Mouse (Mus musculus) regulatory T cell (primary cell): ENCODE data around the gene Scaf1.

Experiments used
- in situ Hi-C: fragments of 300-600 bp; cut with MboI, MseI; formaldehyde crosslinking; loops from one replicate; pipeline ENCODE4 v1.15.1; 2025; ENCODE audit warnings: high pct_unique_total_duplicates

Gene Scaf1

DNA sequence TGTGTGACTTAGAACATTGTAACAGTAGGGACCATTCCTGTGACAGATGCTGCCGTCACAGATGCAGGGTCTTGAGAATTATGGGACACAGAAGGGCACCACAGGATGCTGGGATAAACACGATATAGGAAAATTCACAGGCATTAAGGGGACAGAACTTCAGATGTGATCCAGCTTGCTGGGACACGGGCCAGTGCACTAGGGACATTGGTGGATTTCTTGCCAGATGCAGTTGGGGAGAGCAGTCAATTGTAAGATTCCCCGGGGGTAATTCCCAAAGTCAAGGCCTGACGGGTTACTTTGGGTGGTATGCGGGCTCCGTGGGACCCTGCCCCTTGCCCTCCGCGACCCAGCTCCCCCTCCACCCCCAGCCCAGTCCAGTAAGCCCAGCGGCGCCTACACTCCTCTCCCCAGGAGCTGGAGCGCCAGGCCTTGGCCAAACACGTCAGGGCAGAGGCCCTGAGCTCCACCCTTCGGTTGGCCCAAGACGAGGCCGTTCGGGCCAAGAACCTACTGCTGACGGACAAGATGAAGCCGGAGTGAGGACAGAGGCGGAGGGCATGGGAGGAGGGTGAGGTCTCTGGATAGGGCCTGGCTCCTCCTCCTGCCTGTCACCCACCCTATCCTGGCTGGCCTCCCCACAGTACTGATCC lies 58.9 kb downstream of the Scaf1 start:
- in situ Hi-C loops = loop anchor here (25.0 kb wide), 1 partner anchor 1880 kb away; the partner anchor contains the start of gene Ldha

DNA sequence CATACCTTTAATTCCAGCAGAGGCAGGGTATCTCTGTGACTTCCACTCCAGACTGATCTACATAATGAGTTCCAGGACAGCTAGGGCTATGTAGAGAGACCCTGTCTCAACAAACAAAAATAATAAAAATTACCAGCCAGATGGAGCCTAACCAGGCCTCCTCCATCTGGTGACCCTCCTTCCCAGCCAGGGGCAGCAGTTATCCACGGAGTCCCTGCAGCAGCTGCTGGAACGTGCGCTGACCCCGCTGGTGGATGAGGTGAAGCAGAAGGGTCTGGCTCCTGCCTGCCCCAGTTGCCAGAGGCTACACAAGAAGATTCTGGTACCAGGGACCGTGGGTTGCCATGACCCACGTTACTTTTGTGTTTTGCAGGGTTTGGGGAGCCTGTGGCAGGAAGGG lies 59.9 kb downstream of the Scaf1 start:
- in situ Hi-C loops = loop anchor here (25.0 kb wide), 1 partner anchor 1881 kb away; the partner anchor contains the start of gene Ldha

DNA sequence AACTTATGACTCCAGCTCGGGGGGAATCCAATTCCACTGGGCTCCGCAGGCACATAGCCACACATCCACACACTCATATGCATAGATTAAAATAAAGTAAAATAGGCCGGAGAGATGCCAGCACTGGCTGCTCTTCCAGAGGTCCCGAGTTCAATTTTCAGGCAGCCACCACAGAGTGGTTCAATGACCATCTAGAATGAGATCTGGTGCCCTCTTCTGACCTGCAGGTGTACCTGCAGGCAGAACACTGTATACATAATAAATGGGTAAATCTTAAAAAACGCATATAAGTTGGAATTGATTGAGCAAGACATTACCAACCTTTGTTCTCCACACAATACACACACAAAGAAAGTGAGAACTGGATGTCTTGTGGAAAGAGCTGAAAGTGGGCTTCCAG lies 60.5 kb downstream of the Scaf1 start:
- in situ Hi-C loops = loop anchor here (25.0 kb wide), 1 partner anchor 1882 kb away; the partner anchor contains the start of gene Ldha

DNA sequence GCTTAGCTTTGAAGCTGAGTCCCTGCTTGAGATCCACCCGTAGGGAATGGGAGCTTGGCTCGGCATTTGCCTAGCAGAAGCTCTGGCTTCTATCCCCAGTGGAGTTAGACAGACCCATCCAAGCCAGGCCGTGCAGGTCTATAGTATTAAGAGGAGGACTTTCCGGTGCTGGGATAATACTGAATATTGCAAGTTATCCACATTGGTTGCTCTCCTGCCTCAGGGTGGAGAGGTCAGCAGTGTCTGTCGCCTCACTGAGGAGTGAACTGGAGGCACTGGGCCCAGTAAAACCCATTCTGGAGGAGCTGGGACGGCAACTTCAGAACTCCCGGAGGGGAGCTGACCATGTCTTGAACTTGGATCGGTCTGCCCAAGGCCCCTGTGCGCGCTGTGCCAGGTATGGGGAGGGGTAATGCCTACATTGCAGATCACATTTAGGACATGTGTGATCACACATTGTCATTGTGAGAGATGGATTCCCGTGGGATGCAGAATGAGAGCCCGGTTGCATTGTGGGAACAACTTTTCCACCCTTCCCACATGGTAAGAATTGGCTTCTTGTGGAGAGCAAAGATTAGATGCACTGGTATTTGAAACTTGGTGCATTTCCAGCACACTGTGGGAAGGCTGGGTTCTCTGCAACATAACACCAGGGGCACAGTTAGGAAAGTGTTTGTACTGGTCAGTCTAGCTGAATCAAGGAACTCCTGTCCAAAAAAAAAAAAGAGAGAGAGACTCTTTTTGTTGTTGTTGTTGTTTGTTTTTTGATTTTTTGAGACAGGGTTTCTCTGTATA lies 61.9 kb downstream of the Scaf1 start:
- in situ Hi-C loops = loop anchor here (25.0 kb wide), 1 partner anchor 1883 kb away; the partner anchor contains the start of gene Ldha

DNA sequence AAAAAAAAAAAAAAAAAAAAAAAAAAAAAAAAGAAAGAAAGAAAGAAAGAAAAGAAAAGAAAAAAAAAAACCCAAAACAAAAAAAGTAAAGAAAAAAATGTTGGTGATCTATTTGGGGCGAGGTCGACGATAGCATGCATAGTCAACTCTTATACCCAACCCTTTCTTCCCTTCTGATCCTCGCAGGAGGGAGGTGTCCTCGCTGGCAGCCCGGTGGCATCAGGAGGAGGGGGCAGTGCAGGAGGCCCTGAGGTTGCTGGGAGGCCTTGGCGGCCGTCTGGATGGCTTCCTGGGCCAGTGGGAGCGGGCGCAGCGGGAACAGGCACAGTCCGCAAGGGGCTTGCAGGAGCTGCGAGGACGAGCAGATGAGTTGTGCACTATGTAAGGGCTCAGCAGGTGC lies 62.6 kb downstream of the Scaf1 start:
- in situ Hi-C loops = loop anchor here (25.0 kb wide), 1 partner anchor 1884 kb away; the partner anchor contains the start of gene Ldha
